Mouse (Mus musculus) limb, embryonic 15.5 days (tissue): ENCODE measurements around the gene Nbdy. TPM values are rescaled to one million over a fixed set of nuclear protein-coding genes. Genes with fewer than 3 reads are reported as not detected.

Source experiments
- polyA plus RNA-seq: library from polyadenylated mRNA; unstranded; fragments of >200 nt; fragmentation: Nextera tagmentation; extraction: Ambion mirVana; gene quantifications from 2 replicates; pipeline ENCODE4 v1.2.1, GENCODE M21; 2015

The Nbdy gene
- polyA plus RNA-seq, 1 experiment from 2014 or later, result 117 TPM

Other genes starting within 250 kb of the Nbdy start
- gene Ubqln2, start 225.4 kb upstream of the Nbdy start, polyA plus RNA-seq, result 13.7 and 16.8 TPM in 2 replicates
- not detected in 2 replicates for gene Cypt3, start 165.0 kb upstream of the Nbdy start, polyA plus RNA-seq
- gene Kctd12b, start 27.2 kb upstream of the Nbdy start, polyA plus RNA-seq, result 7.7 and 8.3 TPM in 2 replicates
- 19.0 and 19.5 TPM in 2 replicates for gene Spin2c, start 108.6 kb downstream of the Nbdy start, polyA plus RNA-seq